Mouse (Mus musculus) E14TG2a.4 (cell line): ENCODE results near the gene Gp6.

Experiments used
- CTCF ChIP-seq: conservative IDR thresholded peaks from 2 replicates; pipeline ENCODE4 v1.5.1; 2014; ENCODE audit warnings: low read length
- NANOG ChIP-seq: IDR thresholded peaks from 2 replicates; pipeline ENCODE4 v1.6.1; 2014; ENCODE audit warnings: borderline replicate concordance, low read length, mixed read lengths
- POU5F1 ChIP-seq: IDR thresholded peaks from 2 replicates; pipeline ENCODE4 v1.6.1; 2014; ENCODE audit warnings: low read length, borderline replicate concordance

- TF ChIP-seq CTCF (no peak), NANOG (no peak), POU5F1 (no peak)
Measured at GRCm38 (mm10) chr7:4397730-4398129, at the start of gene Gp6.
